Mouse (Mus musculus) right cerebral cortex, postnatal 4 days (tissue): ENCODE data around the gene Gm11034.

ENCODE experiments used
- DNase-seq: peaks from one replicate; pipeline ENCODE4 v3.0.0-alpha.2; 2022

Gene Gm11034

GRCm38 (mm10) chr8:72210710-72211109, 2.7 kb downstream of the Gm11034 start:
- DNase-seq: no peak

GRCm38 (mm10) chr8:72210222-72210621, 3.2 kb downstream of the Gm11034 start:
- DNase-seq: no peak

GRCm38 (mm10) chr8:72208582-72208981, 4.9 kb downstream of the Gm11034 start:
- no peak for DNase-seq

GRCm38 (mm10) chr8:72197997-72198396, 15.4 kb downstream of the Gm11034 start:
- DNase-seq: no peak

- DNase-seq: no peak
Measured at GRCm38 (mm10) chr8:72192065-72192464, 21.4 kb downstream of the Gm11034 start.

- DNase-seq: no peak
Measured at GRCm38 (mm10) chr8:72190215-72190539, 23.3 kb downstream of the Gm11034 start.

GRCm38 (mm10) chr8:72189417-72190214, 23.8 kb downstream of the Gm11034 start, which contains the start of gene Hsh2d:
Gene Hsh2d, plus strand, starts transcription at chr8:72189638.
- no peak for DNase-seq

GRCm38 (mm10) chr8:72187793-72188331, 25.6 kb downstream of the Gm11034 start:
- DNase-seq: no peak

- DNase-seq: no peak
Measured at GRCm38 (mm10) chr8:72183554-72184202, 29.8 kb downstream of the Gm11034 start.

GRCm38 (mm10) chr8:72177346-72177925, 36.0 kb downstream of the Gm11034 start:
- peak; percentile 73 for DNase-seq

- DNase-seq: no peak
Measured at GRCm38 (mm10) chr8:72169681-72170249, 43.7 kb downstream of the Gm11034 start.

- no peak for DNase-seq
Measured at GRCm38 (mm10) chr8:72169098-72169668, 44.3 kb downstream of the Gm11034 start.
